Mouse (Mus musculus): ENCODE results near the gene Psma7.

GRCm38 (mm10) chr2:180033956-180034355 lies 8.3 kb downstream of the Psma7 start:
- TF ChIP-seq CTCF (IDR thresholded peaks at IDR 0.05; ENCODE audit: extremely low read depth, insufficient read length, insufficient replicate concordance, low read depth, low read length) (no peak), POLR2A (IDR thresholded peaks at IDR 0.05; ENCODE audit: low read depth, low read length) (no peak)

All from small intestine, adult 2 months (tissue).